Mouse (Mus musculus): ENCODE data around the gene Birc5. TPM values are rescaled to one million over a fixed set of nuclear protein-coding genes. Genes with fewer than 3 reads are reported as not detected.

The Birc5 gene
- total RNA-seq, 2 experiments from 2014 or later: 0.86 to 1.5 TPM

DNA sequence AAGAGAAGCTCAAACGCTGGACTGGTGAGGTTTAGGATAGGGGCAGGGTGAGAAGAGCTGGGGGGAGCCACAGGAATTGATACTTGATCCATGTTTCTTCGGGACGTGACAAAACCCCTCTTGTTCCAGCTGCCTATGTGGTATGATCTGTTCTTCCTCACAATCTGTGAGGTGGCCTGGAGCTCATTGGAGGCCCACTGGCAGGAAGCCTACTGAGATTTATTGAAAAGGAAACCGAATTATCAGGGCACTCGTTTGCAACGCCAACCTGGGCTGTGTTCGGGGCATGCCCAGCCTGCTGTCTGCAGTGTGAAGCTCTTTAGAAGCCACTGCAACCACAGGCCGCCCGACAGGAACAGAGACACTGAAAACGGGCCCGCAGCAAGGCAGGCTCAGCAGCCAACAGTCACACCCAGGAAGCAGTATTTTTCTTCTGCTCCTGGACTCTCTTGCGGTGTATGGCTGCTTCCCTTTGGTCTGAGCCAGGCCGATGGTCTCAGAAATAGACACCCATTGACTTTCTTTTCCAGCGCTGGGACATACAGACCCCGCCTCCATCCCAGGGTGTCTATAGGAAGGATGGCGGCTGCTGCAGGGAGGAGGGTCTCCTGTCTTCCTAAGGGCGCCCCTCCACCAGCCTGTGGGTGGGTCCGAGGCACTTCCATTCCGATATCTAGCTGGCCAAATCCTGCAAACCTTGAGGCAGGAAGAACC, 623 bp upstream of the Birc5 start:
- no peak for TF ChIP-seq CTCF (conservative IDR thresholded peaks at IDR 0.05)
- H3K4me3 ChIP-seq: peak overlapping the region; percentile 80
- DNase-seq (ENCODE audit: low spot score in 2 of 2): peak; percentile 31 to 34
- H3K27ac ChIP-seq: peak overlapping the region; percentile 95

DNA sequence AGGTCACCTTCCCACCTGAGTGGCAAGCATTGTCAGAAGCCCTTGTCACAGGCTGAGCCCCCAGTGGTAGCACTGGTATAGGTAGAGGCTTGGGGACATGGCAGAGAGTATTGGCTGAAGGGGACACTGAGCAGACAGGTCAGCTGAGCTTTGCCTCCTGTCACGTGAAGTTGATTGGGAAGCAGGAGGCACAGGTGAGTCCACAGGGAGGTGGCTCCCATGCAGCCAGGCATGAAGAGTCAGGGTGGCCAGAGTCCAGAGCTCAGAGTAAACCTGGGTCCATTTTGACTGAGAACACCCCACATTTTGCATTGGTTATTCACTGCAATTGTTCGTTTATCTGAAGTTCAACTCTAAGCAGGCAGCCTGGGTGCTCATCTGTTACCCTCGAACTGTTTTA, 3.8 kb downstream of the Birc5 start:
- DNase-seq (ENCODE audit: low spot score in 2 of 2): no peak
- Histone ChIP-seq H3K27ac (no peak overlapping the region), H3K4me3 (no peak overlapping the region)
- no peak for TF ChIP-seq CTCF (conservative IDR thresholded peaks at IDR 0.05)

GRCm38 (mm10) chr11:117854241-117854640, 5.2 kb downstream of the Birc5 start:
- H3K27ac ChIP-seq: no peak overlapping the region
- TF ChIP-seq CTCF (conservative IDR thresholded peaks at IDR 0.05): no peak
- no peak overlapping the region for H3K4me3 ChIP-seq
- DNase-seq (ENCODE audit: low spot score in 2 of 2): no peak

DNA sequence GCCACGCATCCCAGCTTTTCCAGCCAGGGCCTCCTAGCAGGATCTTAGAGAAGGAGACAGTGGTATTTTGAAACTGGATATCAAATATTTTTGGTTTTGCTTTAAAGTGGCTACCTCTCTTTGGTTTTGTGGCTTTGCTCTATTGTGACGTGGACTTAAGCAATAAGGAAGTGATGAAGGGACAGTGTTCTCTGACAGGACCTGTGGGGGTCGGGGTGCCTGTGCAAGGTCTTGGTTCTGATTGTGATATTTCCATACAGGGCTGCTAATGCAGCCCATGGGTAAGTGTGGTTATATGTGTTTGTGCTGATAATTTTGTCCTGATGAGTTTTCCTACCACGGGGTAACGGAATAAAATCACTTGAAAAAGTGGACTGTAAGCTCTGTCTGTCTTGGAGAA, 6.3 kb downstream of the Birc5 start:
- H3K4me3 ChIP-seq: no peak overlapping the region
- DNase-seq (ENCODE audit: low spot score in 2 of 2): no peak

GRCm38 (mm10) chr11:117855975-117856374, 6.9 kb downstream of the Birc5 start:
- H3K27ac ChIP-seq: no peak overlapping the region
- no peak for DNase-seq (ENCODE audit: low spot score in 2 of 2)
- no peak for TF ChIP-seq CTCF (conservative IDR thresholded peaks at IDR 0.05)
- H3K4me3 ChIP-seq: no peak overlapping the region

More for the DNA sequence above, 6.3 kb downstream of the Birc5 start:
- no peak for TF ChIP-seq CTCF (conservative IDR thresholded peaks at IDR 0.05)
- H3K27ac ChIP-seq: no peak overlapping the region

- no peak for TF ChIP-seq CTCF (conservative IDR thresholded peaks at IDR 0.05)
Observed at GRCm38 (mm10) chr11:117857462-117857861, 8.4 kb downstream of the Birc5 start.

GRCm38 (mm10) chr11:117858392-117858791, 9.3 kb downstream of the Birc5 start:
- TF ChIP-seq CTCF (conservative IDR thresholded peaks at IDR 0.05): no peak

More at GRCm38 (mm10) chr11:117857462-117857861, 8.4 kb downstream of the Birc5 start:
- no peak for DNase-seq (ENCODE audit: low spot score in 2 of 2)
- Histone ChIP-seq H3K27ac (no peak overlapping the region), H3K4me3 (no peak overlapping the region)

GRCm38 (mm10) chr11:117860601-117861000, 11.6 kb downstream of the Birc5 start, which contains the start of gene Tmem235:
Gene Tmem235, plus strand, starts transcription at chr11:117860752.
- no peak for DNase-seq (ENCODE audit: low spot score in 2 of 2)
- Histone ChIP-seq H3K27ac (no peak within 1 kb of the TSS), H3K4me3 (no peak within 1 kb of the TSS)
- TF ChIP-seq CTCF (conservative IDR thresholded peaks at IDR 0.05): no peak

More at GRCm38 (mm10) chr11:117858392-117858791, 9.3 kb downstream of the Birc5 start:
- Histone ChIP-seq H3K27ac (no peak overlapping the region), H3K4me3 (no peak overlapping the region)
- no peak for DNase-seq (ENCODE audit: low spot score in 2 of 2)

- no peak for TF ChIP-seq CTCF (conservative IDR thresholded peaks at IDR 0.05)
- DNase-seq (ENCODE audit: low spot score in 2 of 2): no peak
- H3K27ac ChIP-seq: no peak overlapping the region
- H3K4me3 ChIP-seq: no peak overlapping the region
Observed at GRCm38 (mm10) chr11:117863174-117863856, 14.3 kb downstream of the Birc5 start.

- no peak for TF ChIP-seq CTCF (conservative IDR thresholded peaks at IDR 0.05)
- no peak overlapping the region for H3K4me3 ChIP-seq
- DNase-seq (ENCODE audit: low spot score in 2 of 2): no peak
- H3K27ac ChIP-seq: no peak overlapping the region
Observed at GRCm38 (mm10) chr11:117864805-117865204, 15.8 kb downstream of the Birc5 start.

GRCm38 (mm10) chr11:117865988-117866387, 16.9 kb downstream of the Birc5 start:
- no peak overlapping the region for H3K27ac ChIP-seq
- H3K4me3 ChIP-seq: no peak overlapping the region
- DNase-seq (ENCODE audit: low spot score in 2 of 2): no peak
- TF ChIP-seq CTCF (conservative IDR thresholded peaks at IDR 0.05): no peak

DNA sequence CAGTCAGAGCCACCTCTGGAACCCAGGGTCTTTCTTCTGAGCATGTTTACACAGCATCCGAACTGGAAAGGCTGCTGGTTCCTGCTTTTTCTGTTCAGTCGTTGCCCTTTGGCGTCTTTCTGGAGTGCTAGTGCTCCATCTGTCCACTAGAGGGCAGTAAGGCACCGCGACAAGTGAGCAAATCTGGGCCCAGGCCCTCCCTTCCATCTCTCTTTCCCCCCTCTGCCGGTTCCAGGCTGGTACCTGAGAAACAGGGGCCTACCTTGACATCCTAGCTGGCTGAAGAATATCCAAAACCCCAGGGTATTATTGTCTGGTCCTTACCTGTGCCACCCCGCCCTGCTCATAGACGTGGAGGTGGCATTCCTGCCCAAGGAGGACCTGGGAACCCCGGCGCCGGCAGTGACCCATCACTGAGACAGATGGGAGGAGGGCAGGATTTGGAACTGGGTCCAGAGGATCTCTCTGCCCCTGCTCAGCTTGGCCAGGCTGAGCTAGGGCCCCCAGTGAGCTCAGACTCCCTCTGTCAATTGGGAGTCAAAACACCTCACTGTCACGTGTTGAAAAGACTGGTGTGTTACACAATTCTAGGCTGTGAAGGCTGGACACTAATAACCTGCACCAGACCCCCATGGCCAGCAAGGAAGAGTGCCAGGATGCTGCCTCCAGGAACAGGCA, 21.8 kb downstream of the Birc5 start:
- peak; percentile 98 for TF ChIP-seq CTCF (conservative IDR thresholded peaks at IDR 0.05)
- Histone ChIP-seq H3K27ac (peak overlapping the region; percentile 52; the same call in 1 of the 2 replicates), H3K4me3 (no peak overlapping the region)
- DNase-seq (ENCODE audit: low spot score in 2 of 2): peak; percentile 72 to 81

DNA sequence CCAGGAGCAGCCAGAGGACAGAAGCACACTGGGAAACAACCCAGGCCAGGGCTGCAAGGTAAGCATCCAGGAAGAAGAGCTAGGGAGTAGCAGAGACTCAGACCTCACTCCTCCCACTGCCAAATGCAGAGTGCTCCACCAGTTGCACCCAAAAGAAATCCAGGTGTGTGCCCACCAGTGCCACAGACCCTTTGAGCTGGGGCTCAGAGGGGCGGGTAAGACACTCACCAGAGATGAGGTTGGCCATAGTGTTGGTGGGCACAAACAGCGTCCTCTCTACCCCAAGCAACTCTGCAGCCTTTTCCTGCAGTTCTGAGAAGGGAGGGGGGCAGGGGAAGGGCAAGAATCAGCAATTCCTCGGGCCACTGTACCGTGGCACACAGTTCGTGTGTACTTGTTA, 22.3 kb downstream of the Birc5 start:
- TF ChIP-seq CTCF (conservative IDR thresholded peaks at IDR 0.05): no peak

More for the DNA sequence above, 22.3 kb downstream of the Birc5 start:
- DNase-seq (ENCODE audit: low spot score in 2 of 2): no peak
- Histone ChIP-seq H3K27ac (peak overlapping the region; percentile 52; the same call in 1 of the 2 replicates), H3K4me3 (no peak overlapping the region)
